Mouse (Mus musculus) liver, adult (tissue): ENCODE results near the gene Olfr1102.

ENCODE experiments used
- GATA4 ChIP-seq: IDR thresholded peaks from 2 replicates; pipeline ENCODE4 v1.6.1; 2014; ENCODE audit warnings: mild to moderate bottlenecking, low read length; ENCODE audit not compliant: insufficient replicate concordance

The Olfr1102 gene

DNA sequence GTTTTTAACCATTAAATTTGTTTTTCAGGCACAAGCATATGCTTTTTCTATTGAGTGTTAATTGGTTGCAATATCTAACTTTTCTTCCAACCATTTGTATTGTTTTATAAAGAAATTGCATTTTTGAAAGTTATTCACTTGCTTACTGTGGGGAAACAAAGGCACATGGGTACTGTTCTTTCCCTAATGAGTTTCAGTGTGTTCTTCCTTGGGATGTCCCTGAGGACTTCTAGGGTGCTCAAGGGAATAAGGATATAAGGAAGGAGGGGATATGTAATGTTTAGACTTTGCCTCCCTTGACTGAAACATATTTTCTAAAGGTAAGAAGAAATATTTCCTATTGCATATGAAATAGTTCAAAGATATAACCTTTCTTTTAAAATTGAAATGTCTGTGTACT is at the start of gene Olfr1102:
Gene Olfr1102 (plus strand): TSS at position 301 of the 400 bp plus-strand sequence.
- TF ChIP-seq GATA4, result no peak

DNA sequence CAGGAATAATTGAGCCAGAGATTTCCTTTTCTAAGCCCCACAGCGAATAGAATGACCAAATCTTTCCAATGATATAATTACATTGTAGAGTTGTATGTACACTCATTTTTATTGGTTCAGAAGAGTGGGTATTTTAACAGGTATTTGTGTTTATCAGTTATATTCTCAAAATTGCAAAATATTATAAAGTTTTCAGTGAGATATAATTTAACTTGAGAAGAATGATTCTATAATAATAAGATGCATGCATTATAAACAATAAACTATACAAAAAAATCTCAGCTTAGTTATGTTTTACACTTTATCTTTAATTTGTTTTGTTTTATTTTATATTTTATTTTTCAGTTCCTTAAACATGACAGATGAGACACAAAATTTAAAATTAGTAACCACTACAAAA is 37.6 kb upstream of the Olfr1102 start, which contains the start of gene Olfr1099:
Gene Olfr1099 (minus strand): TSS at position 101 of the 400 bp plus-strand sequence.
- TF ChIP-seq GATA4, result no peak

DNA sequence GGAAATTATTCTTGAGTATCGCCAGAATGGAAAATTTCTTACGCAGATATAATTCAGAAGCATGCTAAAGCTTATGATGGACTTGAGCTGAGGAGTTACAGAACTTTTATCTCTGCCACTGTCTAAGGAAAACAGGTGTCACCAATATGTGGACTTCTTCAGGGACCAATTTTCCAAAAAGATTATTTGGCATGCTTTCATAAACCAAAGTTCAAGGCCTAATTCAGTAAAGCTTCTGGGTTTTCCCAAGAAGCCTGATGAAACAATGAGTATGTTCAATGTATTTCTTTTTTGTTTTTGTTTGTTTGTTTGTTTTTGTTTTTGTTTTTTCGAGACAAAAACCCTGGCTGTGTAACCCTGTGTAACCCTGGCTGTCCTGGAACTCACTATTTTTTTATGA is 18.3 kb upstream of the Olfr1102 start, which contains the start of gene Olfr1100:
Gene Olfr1100 (minus strand): TSS at position 101 of the 400 bp plus-strand sequence.
- no peak for TF ChIP-seq GATA4

DNA sequence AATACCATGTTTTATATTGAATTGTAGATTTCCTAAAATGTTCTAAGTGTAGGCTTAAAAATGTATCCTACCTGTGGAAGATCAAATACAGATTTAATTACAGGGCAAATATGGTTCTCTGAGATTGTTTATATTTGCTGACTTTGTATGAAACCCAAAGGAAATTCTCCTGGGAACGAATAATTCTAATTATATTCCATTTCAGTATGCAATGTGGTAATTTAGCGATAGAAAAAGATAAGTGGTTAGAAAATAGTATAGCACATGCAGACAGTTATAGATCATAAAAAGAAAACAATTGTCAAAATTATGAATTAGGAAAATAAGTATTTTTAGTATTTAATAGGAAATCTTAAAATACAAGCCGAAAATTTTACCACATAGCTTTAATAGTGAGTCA is 7.1 kb upstream of the Olfr1102 start, which contains the start of gene Olfr1101:
Gene Olfr1101 (minus strand): TSS at position 101 of the 400 bp plus-strand sequence.
- TF ChIP-seq GATA4, result no peak

DNA sequence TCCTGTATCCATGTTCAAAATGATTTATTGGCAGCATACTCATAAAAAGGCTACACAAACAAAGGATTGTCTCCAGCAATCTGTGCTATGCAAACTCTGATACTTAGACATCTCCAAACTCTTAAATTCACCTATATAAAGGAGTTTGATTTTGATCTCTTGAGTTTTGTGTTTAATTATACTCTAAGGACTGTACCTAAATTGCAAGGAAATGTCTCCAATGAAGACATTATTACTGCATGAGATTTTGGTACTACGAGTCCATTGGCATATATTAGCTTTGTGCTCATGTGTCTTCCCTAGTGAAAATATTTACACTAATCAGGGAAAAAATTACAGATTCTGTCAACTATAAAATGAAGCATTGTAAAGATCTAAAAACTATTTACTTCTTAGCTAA is 28.8 kb downstream of the Olfr1102 start, which contains the start of gene Olfr1104:
Gene Olfr1104 (minus strand): TSS at position 101 of the 400 bp plus-strand sequence.
- no peak for TF ChIP-seq GATA4

DNA sequence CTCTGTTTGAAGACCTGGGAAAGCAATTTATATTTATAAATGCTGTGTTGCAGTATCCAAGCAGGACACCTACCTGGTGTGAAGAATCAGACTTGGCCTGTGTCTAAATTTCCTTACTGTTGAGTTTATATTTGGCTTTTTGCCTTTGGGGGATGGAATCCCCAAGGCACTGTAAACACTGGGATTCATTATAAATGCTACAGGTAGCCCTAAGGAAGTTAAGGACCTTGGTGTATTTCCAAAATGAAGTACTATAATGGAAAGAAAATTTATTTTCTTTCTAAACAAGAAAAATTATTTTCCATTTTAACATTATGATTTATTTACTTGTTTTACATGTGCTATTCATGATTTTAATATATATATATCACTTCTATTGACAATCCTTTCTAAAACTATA is 38.2 kb downstream of the Olfr1102 start, which contains the start of gene Olfr1105:
Gene Olfr1105 (minus strand): TSS at position 101 of the 400 bp plus-strand sequence.
- TF ChIP-seq GATA4, result no peak

DNA sequence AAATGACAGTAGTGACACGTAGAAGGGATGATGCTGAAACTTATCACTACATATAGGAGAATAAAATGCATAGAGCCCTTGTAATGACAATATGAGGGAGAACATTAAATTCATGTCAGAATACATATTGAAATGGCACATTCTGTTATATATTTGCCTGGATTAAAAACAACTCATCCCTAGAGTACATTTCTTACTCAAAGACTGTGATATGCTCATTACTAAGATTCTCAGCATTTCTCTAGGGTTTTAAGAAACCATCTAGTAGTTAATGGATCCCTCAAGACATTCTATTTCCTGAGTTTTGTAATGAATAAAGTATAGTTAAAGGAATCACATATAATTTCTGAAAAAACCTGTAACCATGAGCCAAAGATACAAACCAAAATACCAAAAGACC is 54.0 kb downstream of the Olfr1102 start, which contains the start of gene Olfr1106:
Gene Olfr1106 (minus strand): TSS at position 101 of the 400 bp plus-strand sequence.
- TF ChIP-seq GATA4, result no peak
